Mouse (Mus musculus) lung, postnatal 36 days (tissue): ENCODE data around the gene Slc12a5.

Experiments
- DNase-seq: peaks from one replicate; pipeline ENCODE4 v3.0.0; 2022; ENCODE audit warnings: mixed read lengths

Gene Slc12a5

DNA sequence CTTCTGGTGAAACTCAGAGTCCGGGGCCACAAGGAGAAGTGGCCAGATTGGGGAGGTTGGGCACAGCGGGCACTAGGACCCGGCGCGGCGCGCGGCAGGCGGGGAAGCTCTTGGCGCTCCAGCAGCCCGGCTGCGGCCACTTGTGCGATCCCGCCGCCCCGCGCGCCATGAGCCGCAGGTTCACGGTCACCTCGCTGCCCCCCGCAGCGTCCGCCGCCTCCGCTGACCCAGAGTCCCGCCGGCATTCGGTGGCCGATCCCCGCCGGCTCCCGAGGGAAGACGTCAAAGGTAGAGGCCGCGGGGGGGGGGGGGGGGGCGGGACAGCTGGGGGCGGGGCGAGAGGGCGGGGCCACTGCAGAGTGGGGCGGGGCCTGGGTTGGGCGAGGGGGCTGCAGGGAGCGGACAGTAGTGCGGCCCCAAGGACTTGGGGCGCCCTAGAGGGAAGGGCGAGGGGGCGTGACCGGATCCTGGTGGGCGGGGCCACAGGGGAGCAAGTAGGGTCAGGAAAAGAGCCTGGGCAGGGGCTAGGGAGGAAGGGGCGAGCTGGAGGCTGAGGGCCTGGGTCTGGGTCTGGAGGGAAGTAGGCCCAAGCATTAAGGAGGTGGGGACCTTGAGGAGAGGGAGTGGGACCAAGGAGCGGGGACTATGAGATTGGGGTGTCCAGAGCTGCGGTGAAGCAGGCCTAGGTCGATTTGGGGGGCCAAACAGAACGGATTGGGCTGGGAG is at the start of gene Slc12a5:
Slc12a5 (plus strand) TSS at position 87 of the 726 bp plus-strand sequence.
- peak; percentile 35 for DNase-seq

- peak; percentile 94 for DNase-seq
These were observed 49.2 kb upstream of the Slc12a5 start, which contains the start of gene Zfp335 for GRCm38 (mm10) chr2:164911086-164912048. Zfp335 (minus strand) TSS chr2:164911757.

GRCm38 (mm10) chr2:164912151-164912550 is 48.5 kb upstream of the Slc12a5 start:
- DNase-seq, result peak; percentile 44

DNA sequence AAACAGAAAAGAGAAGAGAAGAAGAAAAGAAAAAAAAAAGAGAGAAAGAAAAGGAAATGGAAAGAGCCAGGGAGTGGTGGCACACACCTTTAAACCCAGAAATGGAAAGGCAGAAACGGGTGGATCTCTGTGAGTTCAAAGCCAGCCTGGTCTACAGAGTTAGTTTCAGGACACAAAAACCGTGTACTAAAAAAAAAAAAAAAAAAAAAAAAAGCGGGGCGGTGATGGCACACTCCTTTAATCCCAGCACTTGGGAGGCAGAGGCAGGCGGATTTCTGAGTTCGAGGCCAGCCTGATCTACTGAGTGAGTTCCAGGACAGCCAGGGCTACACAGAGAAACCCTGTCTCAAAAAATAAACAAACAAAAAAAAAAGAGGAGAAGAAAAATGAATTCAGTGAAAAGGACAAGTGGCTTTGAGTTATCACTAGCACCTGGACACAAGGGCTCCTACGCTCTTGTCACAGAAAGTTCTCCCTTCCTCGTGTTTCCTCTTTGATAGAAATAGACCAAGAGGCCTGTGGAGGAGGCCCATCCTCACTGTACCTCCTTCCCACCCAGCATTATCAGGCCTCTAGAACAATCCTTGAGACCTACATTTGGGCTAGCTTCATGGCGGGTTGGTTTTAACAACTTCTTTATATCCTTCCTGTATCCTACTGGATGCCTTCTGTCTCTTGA is 47.7 kb upstream of the Slc12a5 start:
- DNase-seq, result no peak

DNA sequence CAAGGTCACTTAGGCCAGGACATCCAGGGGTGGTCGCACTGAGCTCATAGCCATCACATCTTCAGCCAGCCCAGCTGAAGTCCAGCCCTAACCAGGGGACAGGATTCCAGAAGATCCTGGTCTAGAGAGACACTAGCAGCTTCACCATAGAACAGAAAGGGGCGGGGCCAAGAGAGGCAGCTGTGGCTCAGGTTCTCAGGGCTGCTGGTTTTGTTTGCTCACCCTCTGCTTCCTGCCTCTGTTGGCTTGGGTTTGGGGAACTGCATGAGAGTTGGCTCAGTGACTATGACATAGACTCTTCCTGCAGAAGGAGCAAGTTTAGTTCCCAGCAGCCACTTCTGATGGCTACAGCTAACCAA is 47.2 kb upstream of the Slc12a5 start:
- DNase-seq, result peak; percentile 87

DNA sequence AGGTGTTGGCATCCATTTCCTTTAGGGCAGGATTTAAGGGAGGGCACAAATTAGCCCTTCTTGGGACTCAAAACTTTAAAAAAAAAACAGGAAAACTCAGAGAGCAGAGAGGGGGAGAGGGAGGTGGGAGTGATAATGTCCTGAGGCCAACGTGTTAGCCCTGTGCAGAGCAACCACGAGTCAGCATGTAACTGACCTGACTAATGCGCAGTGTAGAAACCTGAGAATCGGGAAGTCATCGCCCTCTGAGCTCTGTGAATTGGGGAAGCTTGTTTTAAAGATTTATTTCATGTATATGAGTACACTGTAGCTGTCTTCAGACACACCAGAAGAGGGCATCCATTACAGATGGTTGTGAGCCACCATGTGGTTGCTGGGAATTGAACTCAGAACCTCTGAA is 43.8 kb upstream of the Slc12a5 start:
- peak; percentile 23 for DNase-seq

- DNase-seq, result no peak
These were observed 43.2 kb upstream of the Slc12a5 start for GRCm38 (mm10) chr2:164917371-164917770.

DNA sequence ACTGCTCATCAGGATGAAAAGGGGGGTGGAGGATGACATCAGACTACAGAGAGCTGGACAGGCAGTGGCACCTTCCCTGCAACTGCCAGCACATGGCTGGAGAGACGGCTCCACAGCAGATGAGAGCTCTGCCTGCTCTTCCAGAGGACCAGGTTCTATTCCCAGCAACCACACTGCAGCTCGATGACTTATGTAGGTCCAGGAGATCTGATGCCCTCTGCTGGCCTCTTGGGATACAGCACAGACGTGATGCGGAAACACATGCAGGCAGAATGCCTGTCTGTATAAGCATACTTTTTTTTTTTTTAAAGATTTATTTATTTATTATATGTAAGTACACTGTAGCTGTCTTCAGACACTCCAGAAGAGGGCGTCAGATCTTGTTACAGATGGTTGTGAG is 42.3 kb upstream of the Slc12a5 start:
- DNase-seq, result peak; percentile 56

DNA sequence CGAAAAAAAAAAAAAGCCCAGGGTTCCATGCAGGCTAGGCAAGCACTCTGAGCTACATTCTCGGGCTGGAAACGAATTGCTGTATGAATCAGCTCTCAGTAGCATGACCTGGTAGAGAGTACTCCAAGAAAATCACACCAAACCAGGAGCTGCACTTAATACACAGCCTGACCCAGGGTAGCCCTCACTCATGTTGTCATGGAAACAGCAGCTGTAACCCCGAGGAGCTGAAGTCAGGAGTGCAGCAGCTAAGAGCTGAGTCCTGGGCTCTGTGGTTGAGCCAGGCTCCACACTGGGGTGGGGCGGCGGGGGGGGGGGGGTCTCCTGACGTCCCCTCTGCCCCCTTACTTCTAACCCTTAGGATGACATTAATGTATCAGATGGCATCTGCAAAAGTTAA is 38.6 kb upstream of the Slc12a5 start:
- DNase-seq, result no peak

GRCm38 (mm10) chr2:164923291-164923690 is 37.3 kb upstream of the Slc12a5 start:
- DNase-seq, result no peak

DNA sequence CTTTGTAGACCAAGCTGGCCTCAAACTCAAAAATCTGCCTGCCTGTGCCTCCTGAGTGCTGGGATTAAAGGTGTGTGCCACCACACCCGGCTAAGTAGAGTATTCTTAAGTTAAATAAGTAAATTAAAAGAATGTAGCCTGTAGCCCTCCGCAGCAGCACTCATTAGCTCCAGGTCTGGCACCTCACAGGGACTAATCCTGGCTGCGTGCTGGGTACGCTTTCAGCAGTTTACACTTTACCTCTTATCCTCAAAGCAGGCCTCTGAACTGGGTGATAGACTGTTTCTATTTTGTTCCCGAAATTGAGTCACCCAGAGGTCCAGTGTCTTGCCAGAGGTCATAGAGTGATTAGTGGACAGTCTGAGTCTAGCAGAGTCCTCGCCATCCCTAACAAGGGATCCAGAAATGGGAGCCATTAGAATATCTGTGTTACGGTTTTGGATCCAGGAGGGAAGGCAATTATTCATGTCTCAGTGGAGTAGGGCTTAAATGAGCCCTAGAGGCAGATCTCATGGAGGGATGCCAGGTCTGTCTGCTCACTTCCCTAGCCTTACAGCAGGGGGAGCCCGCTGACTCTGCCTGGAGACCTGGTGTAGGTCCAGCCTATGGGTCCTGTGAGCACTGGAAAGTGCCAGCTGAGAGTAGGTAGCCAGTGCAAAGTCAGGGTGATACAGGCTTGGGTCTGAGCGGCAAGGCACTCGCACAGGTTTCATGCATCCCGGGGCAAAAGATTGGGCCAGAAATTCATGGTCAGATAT is 36.3 kb upstream of the Slc12a5 start:
- peak; percentile 97 for DNase-seq

GRCm38 (mm10) chr2:164930706-164931581 is 29.7 kb upstream of the Slc12a5 start:
- DNase-seq, result no peak

- no peak for DNase-seq
These were observed 27.1 kb upstream of the Slc12a5 start for GRCm38 (mm10) chr2:164933534-164933933.

GRCm38 (mm10) chr2:164935991-164936390 is 24.6 kb upstream of the Slc12a5 start:
- peak; percentile 52 for DNase-seq

DNA sequence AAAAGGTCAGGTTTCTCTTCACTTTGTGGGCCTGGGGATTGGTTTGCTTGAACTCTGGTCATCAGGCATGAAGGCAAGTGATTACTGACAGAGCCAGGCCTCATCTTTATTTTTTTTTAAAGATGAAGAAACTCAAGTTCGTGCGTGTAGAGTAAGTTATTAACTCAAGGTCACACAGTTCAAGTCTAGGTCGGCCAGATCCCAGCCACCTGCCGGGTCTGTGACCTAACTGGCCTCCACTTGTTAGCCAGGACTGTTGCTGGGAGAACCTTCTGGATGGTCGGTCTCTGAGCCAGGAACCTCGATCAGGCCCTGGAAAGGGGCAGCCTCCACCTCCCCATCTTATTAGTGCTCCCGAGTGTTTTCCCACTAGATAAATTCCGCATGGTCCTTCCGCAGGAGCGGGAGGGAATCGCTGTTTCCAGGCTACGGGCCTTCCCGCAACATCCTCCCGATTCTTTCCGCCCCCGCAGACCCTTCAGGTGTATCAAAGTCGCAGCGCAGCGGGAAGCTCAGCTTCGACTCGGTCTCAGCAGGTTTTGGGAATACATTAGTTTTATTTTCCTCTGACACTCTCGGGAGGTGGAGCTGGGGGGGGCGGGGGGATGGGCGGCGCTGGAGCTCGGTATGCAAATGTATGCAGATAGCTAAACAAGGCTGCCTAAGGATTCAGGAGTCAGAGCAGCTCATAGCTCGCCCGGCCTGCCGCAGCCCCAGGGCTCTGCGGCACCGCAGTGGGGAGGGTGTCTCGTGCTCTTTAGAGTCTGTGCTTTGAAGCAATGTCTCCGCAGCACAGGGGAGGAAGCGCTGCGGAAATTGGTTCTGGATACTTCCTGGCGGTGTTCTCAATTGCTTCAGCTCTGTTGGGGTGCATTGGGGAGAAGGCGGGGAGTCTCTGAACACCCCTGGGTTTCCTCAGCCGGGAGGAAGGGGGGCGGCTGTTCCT is 22.2 kb upstream of the Slc12a5 start:
- DNase-seq, result peak; percentile 39

DNA sequence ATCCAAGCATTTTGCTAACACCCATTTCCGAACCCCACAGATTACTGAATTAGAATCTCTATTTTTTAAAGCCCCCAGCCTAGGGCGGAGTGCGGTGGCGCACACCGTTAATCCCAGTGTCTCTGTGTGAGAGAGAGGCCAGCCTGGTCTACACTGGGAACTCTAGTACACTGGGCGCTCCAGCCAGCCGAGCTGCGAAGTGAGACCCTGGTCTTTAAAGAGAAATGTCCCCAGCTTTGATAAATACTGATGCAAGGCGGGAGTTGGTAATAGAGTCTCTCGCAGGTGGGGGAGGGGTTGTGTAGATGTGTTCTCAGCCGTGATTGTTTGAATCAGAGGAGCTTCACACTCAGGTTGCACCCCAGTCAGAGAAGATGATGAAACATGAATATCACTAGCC is 21.5 kb upstream of the Slc12a5 start:
- DNase-seq, result no peak

- DNase-seq, result no peak
These were observed 20.3 kb upstream of the Slc12a5 start, which contains the start of gene Mmp9 for GRCm38 (mm10) chr2:164940140-164940830. Mmp9 (plus strand) TSS chr2:164940780.

DNA sequence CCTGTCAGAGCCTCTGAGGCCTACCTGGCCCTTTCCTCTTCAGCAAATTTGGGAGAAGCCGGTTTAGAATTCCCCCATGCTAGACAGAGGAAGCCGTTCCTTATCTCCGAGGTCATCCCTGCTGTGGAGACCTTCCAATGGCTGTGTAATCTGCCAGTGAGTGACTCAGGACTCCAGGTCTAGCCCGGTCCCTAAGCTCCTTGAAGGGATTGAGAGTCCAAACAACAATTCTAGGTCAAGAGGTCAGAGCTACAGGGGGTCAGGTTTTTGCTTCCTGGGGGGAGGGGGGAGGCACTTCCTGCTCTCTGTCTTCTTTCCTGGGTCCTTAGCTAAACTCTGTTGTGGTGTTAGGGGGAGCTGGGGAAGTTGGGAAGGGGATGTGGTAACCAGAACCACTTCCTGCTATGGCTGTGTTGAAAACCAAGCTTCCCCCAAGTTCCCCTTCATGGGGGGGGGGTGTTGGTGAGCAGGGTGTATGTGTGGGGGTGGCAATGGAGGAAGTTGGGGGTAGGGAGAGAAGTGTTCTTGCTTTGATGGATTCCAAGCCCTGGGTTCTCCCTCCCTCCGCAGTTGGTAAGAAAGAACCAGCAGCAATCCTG is 17.8 kb upstream of the Slc12a5 start:
- DNase-seq, result peak; percentile 55

GRCm38 (mm10) chr2:164947506-164947905 is 13.1 kb upstream of the Slc12a5 start:
- no peak for DNase-seq
